Mouse (Mus musculus): Measurements from ENCODE around the gene Lmtk3. TPM values are rescaled to one million over a fixed set of nuclear protein-coding genes. Genes with fewer than 3 reads are reported as not detected.
A peak's percentile ranks its signal among the peaks of the same experiment; 100 is the strongest.

Gene Lmtk3
- polyA plus RNA-seq, 1 experiment = 5.7 TPM

- no peak for TF ChIP-seq CTCF (conservative IDR thresholded peaks at IDR 0.05; ENCODE audit: insufficient read depth, insufficient read length, low read depth, low read length)
- 0 out of 2 replicates have a peak, but pooled peaks cover 3% of the 10 kb centered on the region for H3K4me1 ChIP-seq (ENCODE audit: control insufficient read depth, insufficient read depth, low read length)
- H3K36me3 ChIP-seq (ENCODE audit: control insufficient read depth, insufficient read depth, low read length) = no peaks in the 10 kb centered on the region
- WGBS = 22% methylated on average over 22 of the region's 22 CpGs
- H3K4me3 ChIP-seq (ENCODE audit: insufficient read depth, low read depth, low read length) = no peak overlapping the region
- H3K27me3 ChIP-seq (replicated peaks; ENCODE audit: control insufficient read depth, insufficient read depth, low read length) = no peaks in the 10 kb centered on the region
- no peak overlapping the region for H3K27ac ChIP-seq (ENCODE audit: insufficient read depth, low read depth, low read length)
- DNase-seq = no peak
Measured at GRCm38 (mm10) chr7:45779081-45779641, 4.4 kb upstream of the Lmtk3 start.

- no peak for TF ChIP-seq CTCF (conservative IDR thresholded peaks at IDR 0.05; ENCODE audit: insufficient read depth, insufficient read length, low read depth, low read length)
- TF ChIP-seq POLR2A (IDR thresholded peaks at IDR 0.05; ENCODE audit: low read depth, low read length) = no peak
- WGBS = 48% methylated on average over 4 of the region's 4 CpGs
Measured at GRCm38 (mm10) chr7:45782271-45782670, 1.3 kb upstream of the Lmtk3 start.

DNA sequence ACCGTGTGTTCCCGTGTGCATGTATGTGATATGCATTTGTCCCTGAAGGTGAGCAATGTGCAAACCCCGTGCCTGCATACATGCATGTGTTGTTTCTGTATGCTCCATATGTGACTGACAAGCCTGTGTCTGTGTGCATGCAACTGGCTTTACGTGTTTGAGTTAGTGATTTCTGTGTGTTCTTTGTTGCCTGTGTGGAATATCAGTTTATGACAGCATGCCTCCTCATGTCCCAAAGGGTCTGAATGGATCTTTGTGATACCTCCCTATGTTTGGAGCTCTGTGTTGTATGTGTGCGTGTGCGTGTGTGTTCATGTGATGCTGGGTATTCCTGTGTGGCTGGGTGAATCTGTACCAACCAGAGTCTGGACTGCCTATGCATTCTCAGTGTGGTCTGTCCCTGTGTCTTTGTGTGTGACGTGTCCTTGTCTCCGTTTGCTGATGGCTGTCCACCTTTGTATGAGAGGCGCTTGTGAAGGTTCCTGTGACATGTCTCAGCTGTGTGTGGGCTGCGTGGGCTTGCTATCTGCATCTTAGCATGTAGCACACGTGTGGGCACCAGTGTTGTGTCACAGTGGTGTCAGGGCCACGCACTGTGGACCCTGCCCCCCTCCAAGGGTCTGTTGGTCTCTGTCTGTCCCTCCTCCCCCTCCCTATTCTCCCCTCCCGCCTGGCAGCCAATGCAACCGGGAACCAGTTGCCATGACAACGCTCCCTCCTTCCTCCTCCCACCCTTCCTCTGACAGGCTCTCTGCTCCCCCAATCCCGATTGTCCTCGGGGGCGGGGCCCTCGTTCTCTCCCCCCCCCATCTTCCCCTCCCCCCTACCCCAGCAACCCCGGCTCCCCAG is 1.2 kb downstream of the Lmtk3 start, which contains the start of gene Sult2b1:
Sult2b1 (minus strand) TSS at position 146 of the 849 bp plus-strand sequence.
- Histone ChIP-seq H3K4me3 (ENCODE audit: insufficient read depth, low read depth, low read length) (peak within 1 kb of the TSS; percentile 60), H3K4me1 (ENCODE audit: control insufficient read depth, insufficient read depth, low read length) (no peaks in the 10 kb centered on the region; the same call in 1 of the 2 replicates), H3K27me3 (replicated peaks; ENCODE audit: control insufficient read depth, insufficient read depth, low read length) (no peaks in the 10 kb centered on the region), H3K27ac (ENCODE audit: insufficient read depth, low read depth, low read length) (no peak within 1 kb of the TSS), H3K36me3 (ENCODE audit: control insufficient read depth, insufficient read depth, low read length) (no peaks in the 10 kb centered on the region)
- TF ChIP-seq POLR2A (IDR thresholded peaks at IDR 0.05; ENCODE audit: low read depth, low read length) (no peak), CTCF (conservative IDR thresholded peaks at IDR 0.05; ENCODE audit: insufficient read depth, insufficient read length, low read depth, low read length) (no peak)
- 26% methylated on average over 20 of the region's 20 CpGs for WGBS
- DNase-seq = peak; percentile 67

More at GRCm38 (mm10) chr7:45782271-45782670, 1.3 kb upstream of the Lmtk3 start:
- H3K27me3 ChIP-seq (replicated peaks; ENCODE audit: control insufficient read depth, insufficient read depth, low read length) = no peaks in the 10 kb centered on the region
- H3K36me3 ChIP-seq (ENCODE audit: control insufficient read depth, insufficient read depth, low read length) = no peaks in the 10 kb centered on the region
- no peak for DNase-seq
- H3K4me1 ChIP-seq (ENCODE audit: control insufficient read depth, insufficient read depth, low read length) = peaks cover 3% of the 10 kb centered on the region; the same call in 1 of the 2 replicates
- H3K4me3 ChIP-seq (ENCODE audit: insufficient read depth, low read depth, low read length) = no peak overlapping the region
- no peak overlapping the region for H3K27ac ChIP-seq (ENCODE audit: insufficient read depth, low read depth, low read length)

- Histone ChIP-seq H3K36me3 (ENCODE audit: control insufficient read depth, insufficient read depth, low read length) (no peaks in the 10 kb centered on the region), H3K27me3 (replicated peaks; ENCODE audit: control insufficient read depth, insufficient read depth, low read length) (no peaks in the 10 kb centered on the region), H3K4me3 (ENCODE audit: insufficient read depth, low read depth, low read length) (peak overlapping the region; percentile 60), H3K27ac (ENCODE audit: insufficient read depth, low read depth, low read length) (no peak overlapping the region), H3K4me1 (ENCODE audit: control insufficient read depth, insufficient read depth, low read length) (no peaks in the 10 kb centered on the region; the same call in 1 of the 2 replicates)
- DNase-seq = no peak
- WGBS = under 1% methylated on average over 39 of the region's 42 CpGs
- TF ChIP-seq POLR2A (IDR thresholded peaks at IDR 0.05; ENCODE audit: low read depth, low read length) (no peak), CTCF (conservative IDR thresholded peaks at IDR 0.05; ENCODE audit: insufficient read depth, insufficient read length, low read depth, low read length) (no peak)
Measured at GRCm38 (mm10) chr7:45785388-45786135, 2.0 kb downstream of the Lmtk3 start.

GRCm38 (mm10) chr7:45786136-45786578 is 2.6 kb downstream of the Lmtk3 start:
- H3K4me3 ChIP-seq (ENCODE audit: insufficient read depth, low read depth, low read length) = peak overlapping the region; percentile 60
- no peaks in the 10 kb centered on the region for H3K36me3 ChIP-seq (ENCODE audit: control insufficient read depth, insufficient read depth, low read length)
- no peaks in the 10 kb centered on the region; the same call in 1 of the 2 replicates for H3K4me1 ChIP-seq (ENCODE audit: control insufficient read depth, insufficient read depth, low read length)
- H3K27ac ChIP-seq (ENCODE audit: insufficient read depth, low read depth, low read length) = no peak overlapping the region
- TF ChIP-seq POLR2A (IDR thresholded peaks at IDR 0.05; ENCODE audit: low read depth, low read length) (no peak), CTCF (conservative IDR thresholded peaks at IDR 0.05; ENCODE audit: insufficient read depth, insufficient read length, low read depth, low read length) (no peak)
- WGBS = 5% methylated on average over 14 of the region's 14 CpGs
- DNase-seq = no peak
- no peaks in the 10 kb centered on the region for H3K27me3 ChIP-seq (replicated peaks; ENCODE audit: control insufficient read depth, insufficient read depth, low read length)

DNA sequence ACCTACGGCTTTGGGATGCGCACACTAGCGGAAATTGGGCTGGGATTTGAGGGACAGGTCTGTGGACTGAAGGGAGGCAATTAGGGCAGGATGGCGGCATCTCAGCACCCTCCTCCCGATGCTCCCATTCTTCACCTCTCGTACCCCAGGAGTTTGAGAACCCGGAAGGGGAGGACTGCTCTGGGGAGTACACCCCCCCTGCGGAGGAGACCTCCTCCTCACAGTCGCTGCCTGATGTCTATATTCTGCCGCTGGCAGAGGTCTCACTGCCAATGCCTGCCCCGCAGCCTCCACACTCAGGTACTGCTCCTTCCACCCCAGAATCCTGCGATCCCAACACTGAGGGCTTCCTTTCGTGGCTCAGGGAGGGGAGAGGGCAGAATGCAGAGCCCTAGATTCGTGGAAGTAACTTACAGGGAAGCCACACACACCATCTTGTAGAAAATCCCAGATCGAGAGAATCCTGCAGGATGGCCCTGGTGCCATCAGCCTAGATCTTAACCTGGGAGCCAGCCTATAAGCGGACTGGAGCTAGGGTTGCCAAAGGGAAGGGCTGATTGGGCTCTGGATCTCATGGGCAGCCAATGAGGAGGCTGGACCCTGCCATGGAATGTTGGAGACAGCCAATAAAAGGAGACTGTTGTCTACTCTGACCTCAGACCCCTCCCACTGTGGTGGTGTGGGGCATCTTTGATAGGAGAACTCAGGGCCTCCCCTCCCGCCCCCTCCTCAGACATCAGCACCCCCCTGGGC is 3.3 kb downstream of the Lmtk3 start:
- WGBS = 21% methylated on average over 17 of the region's 17 CpGs
- no peak overlapping the region for H3K27ac ChIP-seq (ENCODE audit: insufficient read depth, low read depth, low read length)
- peak; percentile 25 for DNase-seq
- H3K4me1 ChIP-seq (ENCODE audit: control insufficient read depth, insufficient read depth, low read length) = no peaks in the 10 kb centered on the region; the same call in 1 of the 2 replicates
- peak overlapping the region; percentile 13; the same call in 1 of the 2 replicates for H3K4me3 ChIP-seq (ENCODE audit: insufficient read depth, low read depth, low read length)
- H3K27me3 ChIP-seq (replicated peaks; ENCODE audit: control insufficient read depth, insufficient read depth, low read length) = no peaks in the 10 kb centered on the region
- TF ChIP-seq CTCF (conservative IDR thresholded peaks at IDR 0.05; ENCODE audit: insufficient read depth, insufficient read length, low read depth, low read length) (no peak), POLR2A (IDR thresholded peaks at IDR 0.05; ENCODE audit: low read depth, low read length) (no peak)
- no peaks in the 10 kb centered on the region for H3K36me3 ChIP-seq (ENCODE audit: control insufficient read depth, insufficient read depth, low read length)
